Mouse (Mus musculus) heart, adult 2 months (tissue): ENCODE measurements at regions not wholly inside any gene's neighbourhood (a gene's known extent, or its start where the extent isn't known, plus 50 kb on each side); places are given as distances from the start of the nearest gene placed in this dataset.

Experiments used
- CTCF ChIP-seq: fragments of 200-600 bp; IDR thresholded peaks from 2 replicates; pipeline ENCODE4 v1.8.1; 2022; ENCODE audit warnings: antibody characterized with exemption, mild to moderate bottlenecking, moderate library complexity
- POLR2A ChIP-seq: fragments of 200-500 bp; IDR thresholded peaks from 2 replicates; pipeline ENCODE4 v1.6.1; 2011; ENCODE audit warnings: mild to moderate bottlenecking, low read depth, low read length, control low read depth; ENCODE audit not compliant: insufficient read depth

DNA sequence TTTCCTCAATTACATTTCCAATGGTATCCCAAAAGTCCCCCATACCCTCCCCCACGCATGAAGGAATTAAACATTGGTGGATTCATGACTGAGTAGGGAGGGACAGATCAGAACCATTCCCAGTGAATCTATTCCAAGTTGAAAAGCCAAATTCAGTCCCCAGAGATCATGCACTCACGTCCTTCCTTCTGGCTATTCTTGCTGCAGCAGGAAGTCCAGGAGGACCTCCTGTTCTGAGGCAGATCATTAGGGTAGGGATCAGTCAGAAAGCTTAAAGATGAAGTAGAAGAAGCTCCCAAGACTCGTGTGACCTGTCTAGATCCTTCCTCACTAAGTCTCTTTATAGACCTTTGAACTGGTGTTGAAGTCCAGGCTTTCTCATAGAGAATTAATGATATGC, 97.0 kb upstream of the Sptbn1 start:
- TF ChIP-seq CTCF (no peak), POLR2A (peak; percentile 58)
